Mouse (Mus musculus): ENCODE measurements around the gene Obscn.
A peak's percentile ranks its signal among the peaks of the same experiment; 100 is the strongest.

DNA sequence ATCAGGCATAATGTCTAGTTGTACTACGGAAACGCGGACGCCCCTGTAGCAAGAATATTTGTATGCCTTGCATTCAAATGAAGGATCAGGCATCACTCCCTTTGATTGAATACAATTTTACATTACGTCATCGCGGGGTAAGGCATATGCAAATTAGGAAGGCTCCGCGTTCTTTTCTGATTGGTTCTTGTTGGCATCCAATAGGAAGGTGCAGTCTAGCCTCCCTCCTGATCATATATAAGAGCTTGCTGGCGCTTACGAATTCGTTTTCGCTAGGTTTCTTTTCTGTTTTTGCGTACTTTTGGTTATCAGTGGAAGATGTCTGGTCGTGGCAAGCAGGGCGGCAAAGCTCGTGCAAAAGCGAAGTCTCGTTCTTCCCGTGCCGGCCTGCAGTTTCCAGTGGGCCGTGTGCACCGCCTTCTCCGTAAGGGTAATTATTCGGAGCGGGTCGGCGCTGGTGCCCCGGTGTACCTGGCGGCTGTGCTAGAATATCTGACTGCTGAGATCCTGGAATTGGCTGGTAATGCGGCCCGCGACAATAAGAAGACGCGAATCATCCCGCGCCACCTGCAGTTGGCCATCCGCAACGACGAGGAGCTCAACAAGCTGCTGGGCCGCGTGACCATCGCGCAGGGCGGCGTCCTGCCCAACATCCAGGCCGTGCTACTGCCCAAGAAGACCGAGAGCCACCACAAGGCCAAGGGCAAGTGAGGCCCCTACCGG lies 181.6 kb downstream of the Obscn start, which contains the start of the genes Hist3h2a and Trim17:
- TF ChIP-seq CTCF (IDR thresholded peaks at IDR 0.05), result peak; percentile 79
- TF ChIP-seq EP300 (IDR thresholded peaks at IDR 0.05), result peak; percentile 73
